Mouse (Mus musculus): Measurements from ENCODE around the gene Pbrm1.

Gene Pbrm1

GRCm38 (mm10) chr14:31166827-31167226, 147.9 kb downstream of the Pbrm1 start:
- DNase-seq (ENCODE audit: low spot score), result no peak

- DNase-seq (ENCODE audit: low spot score), result no peak
Observed at GRCm38 (mm10) chr14:31168425-31168824, 149.5 kb downstream of the Pbrm1 start, which contains the start of gene Stab1. TSS of gene Stab1 (minus strand) at chr14:31168641.

- DNase-seq (ENCODE audit: low spot score), result no peak
Observed at GRCm38 (mm10) chr14:31169508-31169907, 150.6 kb downstream of the Pbrm1 start.

- no peak for DNase-seq (ENCODE audit: low spot score)
Observed at GRCm38 (mm10) chr14:31170963-31171362, 152.0 kb downstream of the Pbrm1 start.

All from spleen, adult 12 weeks (tissue).